Mouse (Mus musculus) adipocyte (in vitro differentiated cells): ENCODE results near the gene Alad.
"Not testable (repeated sequence)": the region's sequence is repeated elsewhere in the genome, so short reads cannot be mapped to it uniquely, and the experiment has no call there.

Source experiments
- DNase-seq: peaks from one replicate; pipeline ENCODE4 v3.0.0-alpha.2; 2016; ENCODE audit warnings: low spot score

Gene Alad

DNA sequence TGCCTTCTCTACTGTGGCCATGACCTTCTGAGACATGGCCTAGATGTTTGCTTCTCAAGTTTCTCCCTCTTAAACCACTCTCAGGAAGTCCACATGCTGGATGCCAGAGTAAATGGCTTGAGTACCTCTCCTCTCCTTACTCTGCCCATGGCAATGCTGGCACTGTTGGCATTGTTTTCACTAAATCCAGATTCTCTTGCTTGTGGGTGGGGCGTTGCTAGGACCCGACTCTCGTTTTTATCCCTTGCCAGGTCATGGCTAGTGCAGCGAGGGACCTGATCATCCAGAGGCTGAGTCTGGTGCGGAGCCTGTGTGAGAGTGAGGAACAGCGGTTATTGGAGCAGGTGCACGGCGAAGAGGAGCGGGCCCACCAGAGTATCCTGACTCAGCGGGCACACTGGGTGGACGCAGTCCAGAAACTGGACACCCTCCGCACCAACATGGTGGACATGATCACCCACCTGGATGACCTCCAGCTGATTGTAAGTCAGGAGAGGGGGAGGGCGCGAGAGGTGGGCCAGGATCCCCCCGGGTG, 33.5 kb downstream of the Alad start:
- DNase-seq: no peak

DNA sequence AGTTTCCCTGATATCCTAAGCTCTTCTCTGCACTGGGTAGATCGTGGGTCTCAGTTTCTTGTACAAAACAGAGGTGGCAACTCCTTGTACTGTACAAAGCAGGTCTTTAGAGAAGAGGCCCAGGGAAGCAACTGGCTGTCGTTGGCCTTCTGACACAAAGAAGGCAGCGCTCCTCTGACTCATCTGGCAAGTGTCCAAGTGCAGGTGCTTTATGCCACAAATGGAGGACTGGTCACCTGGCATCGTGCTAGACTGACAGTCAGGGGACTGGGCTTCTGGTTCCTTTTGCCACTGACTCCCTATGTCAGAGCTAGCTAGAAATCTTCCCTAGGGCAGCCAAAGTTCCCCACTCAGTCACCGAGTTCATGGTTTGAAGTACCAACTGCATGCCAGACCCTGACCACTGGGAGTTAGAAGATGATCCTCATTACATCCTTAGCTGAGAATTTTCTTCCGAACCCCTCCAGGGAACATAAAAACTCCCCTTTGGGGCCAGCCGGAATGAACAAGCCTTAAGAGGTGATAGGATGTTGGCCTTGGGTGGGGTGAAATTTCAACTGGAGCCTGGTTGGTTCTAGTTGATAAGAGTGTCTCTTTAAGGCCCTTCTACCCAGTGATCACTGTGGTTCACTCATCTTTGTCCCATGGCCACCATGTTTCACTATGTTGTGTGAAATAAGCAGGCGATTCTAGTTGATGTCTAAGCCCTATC, 34.1 kb downstream of the Alad start:
- no peak for DNase-seq

DNA sequence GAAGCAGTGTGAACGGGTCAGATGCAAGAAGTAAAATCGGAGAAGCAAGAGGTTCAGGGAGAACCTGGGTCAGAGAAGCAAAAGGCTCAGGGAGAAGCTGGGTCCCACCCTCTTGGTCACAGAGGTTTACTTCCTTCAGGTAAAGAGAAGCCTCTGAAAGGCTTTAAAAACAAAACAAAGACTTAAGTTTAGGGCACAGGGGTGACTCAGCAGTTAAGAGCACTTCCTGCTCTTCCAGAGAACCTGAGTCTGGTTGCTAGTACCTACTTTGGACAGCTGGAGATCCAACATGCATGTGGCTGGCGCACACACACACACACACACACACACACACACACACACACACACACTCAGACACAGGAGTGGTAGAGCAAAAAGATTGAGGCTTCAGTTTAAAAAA, 34.8 kb downstream of the Alad start:
- no peak for DNase-seq

DNA sequence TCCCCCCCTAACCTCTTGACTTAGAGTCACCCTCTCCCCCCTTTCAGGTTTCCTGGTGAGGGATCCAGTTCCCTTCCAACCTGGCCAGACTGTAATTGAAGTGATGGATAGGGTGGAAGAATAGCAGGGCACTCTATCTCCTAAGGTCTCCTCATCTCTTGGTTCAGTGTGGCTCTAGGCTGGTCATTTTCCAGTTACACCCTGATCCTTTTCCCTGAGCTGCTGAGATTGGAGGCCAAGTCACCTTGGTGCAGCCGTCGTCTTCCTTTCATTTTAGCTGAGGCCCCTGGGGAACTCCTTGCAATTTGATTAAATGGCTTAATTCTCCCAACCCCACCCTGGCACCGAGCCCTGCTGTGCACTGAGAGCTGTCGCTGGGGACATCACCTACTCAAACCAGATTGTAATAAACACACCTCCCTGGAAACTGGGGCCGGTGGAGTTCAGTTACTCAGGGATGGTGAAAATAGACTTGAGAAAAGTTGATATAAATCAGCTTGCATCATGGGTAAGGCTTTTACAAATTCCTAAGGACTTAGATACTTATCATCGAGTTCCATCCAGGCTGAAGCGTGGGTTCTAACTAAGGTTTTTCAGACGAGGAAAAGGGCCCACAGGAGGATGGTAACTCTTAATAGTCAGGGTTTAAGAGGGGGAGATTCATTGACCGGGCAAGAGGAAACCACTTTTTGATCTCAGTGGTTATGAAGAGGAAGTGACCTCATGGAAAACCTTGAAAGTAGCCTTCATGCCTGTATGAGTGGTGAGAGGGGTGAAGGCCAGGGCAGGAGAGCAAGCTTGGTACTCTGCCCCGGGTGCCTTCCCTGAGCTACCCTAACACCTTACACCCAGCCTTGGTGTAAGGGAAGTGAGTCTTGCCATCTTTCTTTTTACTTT, 38.8 kb downstream of the Alad start:
- DNase-seq: no peak

DNA sequence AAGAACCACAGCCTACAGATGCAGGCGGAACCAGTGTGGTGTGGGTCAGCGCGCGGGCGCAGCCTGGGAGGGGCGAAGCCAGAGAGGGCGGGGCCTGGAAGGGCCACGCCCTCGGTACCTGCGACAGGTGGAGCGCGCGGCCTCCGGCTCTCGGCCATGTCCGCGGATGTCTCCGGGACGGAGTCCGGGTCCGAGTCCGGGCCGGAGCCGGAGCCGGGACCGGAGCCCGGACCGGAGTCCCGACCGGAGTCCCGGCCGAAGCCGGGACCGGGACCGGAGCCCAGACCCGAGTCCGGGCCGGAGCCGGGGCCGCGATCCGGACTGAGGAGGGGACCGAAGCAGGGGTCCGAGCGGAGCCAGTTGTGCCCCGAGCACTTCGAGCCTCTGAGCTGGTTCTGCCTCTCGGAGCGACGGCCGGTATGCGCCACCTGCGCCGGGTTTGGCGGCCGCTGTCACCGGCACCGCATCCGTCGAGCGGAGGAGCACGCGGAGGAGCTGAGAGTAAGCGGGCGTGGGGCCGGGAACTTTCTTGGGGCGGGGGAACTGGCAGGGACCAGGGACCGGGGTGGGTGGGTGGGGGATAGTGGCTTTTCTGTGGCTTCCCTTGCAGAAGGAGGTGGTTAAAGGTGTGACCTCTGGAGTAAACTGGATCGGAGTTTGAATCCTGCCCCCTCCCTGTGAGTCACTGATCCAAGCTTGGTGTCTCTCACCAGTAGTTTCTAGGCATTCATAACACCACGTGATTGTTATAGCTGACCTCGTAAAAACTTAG, 39.6 kb downstream of the Alad start, which contains the start of gene Bspry:
Gene Bspry (plus strand): TSS at position 117 of the 772 bp plus-strand sequence.
- DNase-seq: no peak

DNA sequence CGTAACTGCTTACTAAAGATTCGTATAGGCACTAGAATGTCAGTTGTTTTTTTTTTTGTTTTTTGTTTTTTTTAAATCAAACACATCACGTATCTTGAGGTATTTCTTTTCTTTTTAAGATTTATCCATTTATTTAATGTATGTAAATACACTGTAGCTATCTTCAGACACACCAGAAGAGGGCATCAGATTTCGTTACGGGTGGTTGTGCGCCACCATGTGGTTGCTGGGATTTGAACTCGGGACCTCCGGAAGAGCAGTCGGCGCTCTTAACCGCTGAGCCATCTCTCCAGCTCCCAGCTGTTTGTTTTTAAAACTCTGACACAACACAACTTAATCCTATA, 40.2 kb downstream of the Alad start:
- not testable (repeated sequence) for DNase-seq

DNA sequence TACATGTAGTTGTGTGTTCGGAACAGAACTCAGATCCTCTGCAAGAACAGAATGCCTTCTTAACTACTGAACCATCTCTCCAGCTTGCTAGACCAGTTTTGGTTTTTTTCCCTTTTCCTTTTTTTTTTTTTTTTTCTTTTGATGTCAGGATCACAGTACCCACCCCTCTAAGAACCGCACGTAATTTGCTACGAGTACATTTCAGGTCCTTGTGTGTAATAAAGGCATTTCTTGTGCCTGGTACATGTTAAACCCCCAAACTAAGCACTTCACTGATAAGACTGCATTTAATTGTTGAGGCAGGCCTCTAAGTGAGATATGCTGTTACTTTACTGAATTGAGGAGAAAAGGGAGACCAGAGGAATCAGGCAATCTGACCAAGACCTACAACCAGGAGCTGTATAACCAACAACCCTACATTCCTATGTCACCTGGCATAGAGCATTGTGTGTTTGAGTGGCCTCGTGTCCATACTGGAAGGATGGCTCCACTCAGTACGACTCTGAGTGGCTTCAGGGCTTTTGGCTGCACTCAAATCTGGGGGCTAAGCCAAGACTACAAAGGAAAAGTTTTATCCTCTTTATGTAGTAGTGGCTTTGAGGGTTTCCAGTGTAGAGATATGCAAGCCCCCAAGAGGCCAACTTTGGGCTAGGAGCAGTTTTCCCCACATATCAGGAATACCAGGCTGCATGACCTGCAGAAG, 42.0 kb downstream of the Alad start:
- no peak for DNase-seq

DNA sequence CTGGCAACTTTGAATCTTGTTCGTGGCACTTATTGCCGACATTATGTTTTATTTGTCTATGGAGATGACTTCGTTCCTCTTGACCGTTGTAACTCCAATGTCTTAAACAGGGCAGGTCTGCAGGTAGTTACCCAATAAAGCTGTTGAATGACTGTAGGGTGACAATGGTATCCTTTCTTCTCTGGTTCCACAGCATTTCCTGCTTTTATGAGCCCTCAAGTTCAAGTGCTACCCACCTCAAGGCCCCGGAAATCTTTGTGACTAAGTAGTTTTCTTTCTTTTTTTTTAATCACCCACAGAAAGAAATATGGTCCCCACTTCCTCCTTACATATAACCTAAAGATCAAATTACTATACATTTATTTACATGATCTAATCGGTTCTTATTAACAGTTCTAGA, 43.9 kb downstream of the Alad start:
- no peak for DNase-seq

DNA sequence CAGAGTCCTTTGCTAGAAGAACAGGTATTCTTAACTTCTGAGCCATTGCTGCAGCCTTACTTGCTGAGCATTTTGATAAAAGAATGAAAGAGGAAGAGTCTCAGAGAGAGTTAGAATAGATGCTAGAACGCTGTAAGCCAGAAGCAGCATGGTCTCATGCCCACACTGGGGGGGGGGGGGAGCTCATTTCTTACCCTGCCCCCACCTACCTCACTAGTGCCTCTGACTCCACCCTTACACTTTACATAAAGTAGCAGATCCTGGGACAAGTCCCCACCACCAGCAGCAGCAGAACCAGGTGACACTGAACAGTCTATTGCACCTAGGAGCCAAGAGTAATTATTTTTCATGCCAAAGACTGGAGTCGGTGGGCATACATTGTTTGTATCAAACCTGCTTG, 44.6 kb downstream of the Alad start:
- no peak for DNase-seq

DNA sequence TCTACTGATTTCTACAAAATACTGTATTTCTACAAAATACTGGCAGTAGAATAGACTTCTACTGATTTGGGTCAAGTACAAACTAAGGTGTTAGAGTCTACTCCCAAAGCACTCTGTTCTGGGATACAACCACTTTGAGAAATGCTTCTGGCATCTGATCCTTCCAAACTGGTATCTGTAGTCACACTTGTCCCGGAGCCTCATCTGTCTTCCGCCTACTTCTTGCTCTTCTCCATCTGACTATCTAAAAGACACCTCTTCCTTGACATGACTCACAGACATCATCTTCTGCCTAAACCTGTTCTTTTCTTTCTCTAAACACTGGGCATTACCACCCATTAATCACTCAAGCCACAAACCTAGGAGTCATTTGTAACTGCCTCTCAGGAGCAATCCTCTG, 47.6 kb downstream of the Alad start:
- DNase-seq: no peak

DNA sequence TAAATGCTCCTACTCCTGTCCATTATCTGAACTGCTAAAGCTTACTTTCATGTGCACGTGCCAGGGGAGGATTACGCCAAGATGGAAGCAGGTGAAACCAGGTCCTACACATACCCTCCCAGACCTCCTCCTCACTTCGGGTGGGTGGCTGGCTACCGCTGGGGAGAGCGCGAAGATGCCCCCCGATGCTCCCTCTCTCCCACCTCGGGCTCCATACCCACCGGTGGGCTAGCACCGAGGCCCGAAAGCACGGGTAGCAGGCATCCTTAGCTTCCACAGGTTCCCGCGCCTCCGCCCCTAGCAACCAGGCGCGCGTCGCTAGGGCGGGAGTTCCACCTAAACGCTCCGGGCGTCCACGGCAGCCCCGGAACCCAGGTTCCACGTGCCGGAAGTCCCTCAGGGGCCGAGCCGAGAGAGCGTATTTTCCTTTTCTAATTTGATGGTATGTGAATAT, 49.1 kb downstream of the Alad start, which contains the start of gene Wdr31:
Gene Wdr31 (minus strand): TSS at position 299 of the 454 bp plus-strand sequence.
- DNase-seq: peak; percentile 60

DNA sequence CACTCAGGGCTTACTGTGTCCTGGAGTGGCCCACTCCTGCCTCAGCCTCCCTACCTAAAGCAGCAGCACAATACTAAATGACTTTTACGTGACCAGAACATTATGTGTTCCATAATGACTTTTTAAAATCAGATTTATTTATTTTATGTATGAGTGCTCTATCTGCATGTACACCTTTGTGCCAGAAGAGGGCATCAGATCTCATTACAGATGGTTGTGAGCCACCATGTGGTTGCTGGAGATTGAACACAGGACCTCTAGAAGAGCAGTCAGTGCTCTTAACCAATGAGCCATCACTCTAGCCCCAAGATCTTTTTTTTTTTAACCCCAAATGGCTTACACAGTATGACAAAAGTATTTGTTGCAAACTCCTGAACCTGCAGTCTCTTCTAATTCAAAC, 51.6 kb downstream of the Alad start:
- DNase-seq: no peak

DNA sequence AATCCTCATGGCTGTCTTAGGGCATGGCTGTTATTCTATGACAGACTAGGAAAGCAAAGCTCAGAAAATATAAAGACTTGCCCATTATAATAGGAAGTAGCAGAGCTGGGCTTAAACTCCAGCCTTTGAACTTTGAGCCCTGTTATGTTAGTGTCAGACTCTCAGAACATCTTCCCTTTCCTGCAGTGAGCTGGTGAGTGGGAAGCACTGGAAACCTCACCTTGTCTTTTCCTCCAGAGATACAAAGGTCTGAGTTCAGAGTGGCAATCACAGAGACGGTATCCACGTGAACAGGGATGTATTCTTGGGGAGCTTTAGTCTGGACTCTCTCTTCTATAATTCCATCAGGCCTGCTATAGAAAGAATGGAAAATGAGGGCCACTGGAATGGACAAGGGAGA, 56.6 kb downstream of the Alad start:
- DNase-seq: no peak

DNA sequence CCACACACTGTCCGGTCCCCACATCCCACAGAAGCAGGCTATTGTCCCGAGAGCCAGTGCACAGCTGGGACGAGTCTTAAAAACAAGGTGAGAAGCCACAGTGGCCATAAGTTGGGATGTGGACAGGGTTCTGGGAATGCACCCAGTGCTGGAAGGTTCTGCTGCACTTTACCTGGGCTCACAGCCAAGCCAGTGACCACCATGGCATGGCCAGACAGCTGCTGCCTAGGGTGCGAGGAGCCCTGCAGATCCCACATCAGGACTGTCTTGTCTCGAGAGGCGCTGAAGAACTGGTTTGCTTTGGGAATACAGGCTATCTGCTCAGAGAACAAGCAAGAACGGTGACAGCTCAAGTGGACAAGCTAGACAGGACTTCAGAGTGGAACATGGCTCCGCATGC, 59.4 kb downstream of the Alad start:
- peak; percentile 6 for DNase-seq
